Mouse (Mus musculus) heart, embryonic 12.5 days (tissue): ENCODE results near the gene Klhl23. TPM values are rescaled to one million over a fixed set of nuclear protein-coding genes. Genes with fewer than 3 reads are reported as not detected.
"Not testable (repeated sequence)": the region's sequence is repeated elsewhere in the genome, so short reads cannot be mapped to it uniquely, and the experiment has no call there.

Experiments
- ATAC-seq: fragments of 200-750 bp; cut with Nextera tagmentation; 2 replicates; pipeline ENCODE4 v1.8.0; 2017; ENCODE audit warnings: moderate TSS enrichment, moderate library complexity; ENCODE audit not compliant: insufficient number of reproducible peaks, low FRiP score
- H3K27ac ChIP-seq: fragments of 300-500 bp; sonication (generic); 2 replicates; pipeline ENCODE4 v1.5.1; 2016; ENCODE audit warnings: mild to moderate bottlenecking, moderate library complexity; ENCODE audit not compliant: poor library complexity, severe bottlenecking
- H3K27me3 ChIP-seq: fragments of 300-500 bp; sonication (generic); replicated peaks from 2 replicates; pipeline ENCODE4 v1.6.1; 2016; ENCODE audit warnings: mild to moderate bottlenecking, moderate library complexity
- H3K36me3 ChIP-seq: fragments of 300-500 bp; sonication (generic); 2 replicates; pipeline ENCODE4 v1.6.1; 2016; ENCODE audit warnings: mild to moderate bottlenecking, moderate library complexity
- H3K4me1 ChIP-seq: fragments of 300-500 bp; sonication (generic); replicated peaks from 2 replicates; pipeline ENCODE4 v1.6.1; 2016; ENCODE audit warnings: mild to moderate bottlenecking
- H3K4me2 ChIP-seq: fragments of 300-500 bp; sonication (generic); 2 replicates; pipeline ENCODE4 v1.6.1; 2016; ENCODE audit warnings: mild to moderate bottlenecking, moderate library complexity
- H3K4me3 ChIP-seq: fragments of 300-500 bp; sonication (generic); 2 replicates; pipeline ENCODE4 v1.5.1; 2016; ENCODE audit warnings: mild to moderate bottlenecking
- H3K9ac ChIP-seq: fragments of 300-500 bp; sonication (generic); 2 replicates; pipeline ENCODE4 v1.6.1; 2016; ENCODE audit warnings: mild to moderate bottlenecking, moderate library complexity
- H3K9me3 ChIP-seq: fragments of 300-500 bp; sonication (generic); replicated peaks from 2 replicates; pipeline ENCODE4 v1.6.1; 2016; ENCODE audit warnings: mild to moderate bottlenecking, moderate library complexity
- WGBS: fragments of 180-500 bp; shearing (Covaris S2); methylation state at CpG from one replicate; pipeline ENCODE4 v1.1.7; 2016; 5-methylcytosine and 5-hydroxymethylcytosine counted together
- polyA plus RNA-seq: library from polyadenylated mRNA; unstranded; fragments of >200 nt; fragmentation: Nextera tagmentation; extraction: Ambion mirVana; gene quantifications from 2 replicates; pipeline ENCODE4 v1.2.1, GENCODE M21; 2016

Gene Klhl23
- polyA plus RNA-seq = 58.9 and 64.1 TPM in 2 replicates

DNA sequence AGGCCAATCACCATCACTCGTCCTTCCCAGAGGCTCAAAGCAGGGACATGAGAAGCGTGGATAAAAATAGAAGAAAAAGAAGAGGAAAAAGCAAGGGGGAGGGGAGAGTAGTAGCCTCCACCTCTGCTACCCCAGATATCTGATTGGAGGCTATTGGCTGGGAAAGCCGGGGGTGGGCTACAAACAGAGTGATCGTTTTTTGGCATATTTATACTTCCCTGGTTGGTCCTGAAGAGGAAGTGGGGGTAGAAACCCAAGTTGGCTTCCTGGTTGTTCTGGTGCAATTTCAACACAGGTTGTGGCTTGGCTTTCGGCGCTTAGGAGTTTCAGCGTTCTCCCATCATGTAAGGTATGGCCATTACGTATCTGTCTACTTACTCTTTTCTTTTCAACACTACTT is at the start of gene Klhl23:
Gene Klhl23 (plus strand): TSS at position 234 of the 400 bp plus-strand sequence.
- Histone ChIP-seq H3K36me3 (peaks cover 20% of the 10 kb centered on the region), H3K9me3 (no peaks in the 10 kb centered on the region), H3K27ac (peak within 1 kb of the TSS; percentile 98), H3K27me3 (no peaks in the 10 kb centered on the region), H3K9ac (peak within 1 kb of the TSS; percentile 89), H3K4me1 (peaks cover 27% of the 10 kb centered on the region), H3K4me2 (peak within 1 kb of the TSS; percentile 71), H3K4me3 (peak within 1 kb of the TSS; percentile 91)
- WGBS = 3% methylated on average over 8 of the region's 8 CpGs
- peak; percentile 25; the same call in 1 of the 2 replicates for ATAC-seq

DNA sequence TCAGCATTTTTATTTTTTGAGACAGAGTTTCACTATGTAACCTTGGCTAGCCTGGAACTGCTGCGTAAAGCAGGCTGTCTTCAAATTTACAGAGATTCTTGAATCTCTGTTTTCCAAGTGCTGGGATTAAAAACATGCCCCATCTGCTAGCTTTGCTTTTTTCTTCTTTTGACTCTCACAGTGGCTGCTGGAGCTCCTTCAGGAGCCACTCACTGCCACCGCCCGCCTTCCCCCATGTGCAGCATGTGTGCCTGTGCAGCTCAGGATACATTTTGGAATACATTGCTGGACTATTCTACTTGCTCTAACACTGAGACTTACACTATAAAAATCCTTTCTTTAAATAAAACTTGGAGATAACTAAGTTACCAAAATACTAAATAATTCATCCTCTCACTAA is 48.4 kb upstream of the Klhl23 start:
- ATAC-seq = no peak
- WGBS = 88% methylated on average over 3 of the region's 3 CpGs

DNA sequence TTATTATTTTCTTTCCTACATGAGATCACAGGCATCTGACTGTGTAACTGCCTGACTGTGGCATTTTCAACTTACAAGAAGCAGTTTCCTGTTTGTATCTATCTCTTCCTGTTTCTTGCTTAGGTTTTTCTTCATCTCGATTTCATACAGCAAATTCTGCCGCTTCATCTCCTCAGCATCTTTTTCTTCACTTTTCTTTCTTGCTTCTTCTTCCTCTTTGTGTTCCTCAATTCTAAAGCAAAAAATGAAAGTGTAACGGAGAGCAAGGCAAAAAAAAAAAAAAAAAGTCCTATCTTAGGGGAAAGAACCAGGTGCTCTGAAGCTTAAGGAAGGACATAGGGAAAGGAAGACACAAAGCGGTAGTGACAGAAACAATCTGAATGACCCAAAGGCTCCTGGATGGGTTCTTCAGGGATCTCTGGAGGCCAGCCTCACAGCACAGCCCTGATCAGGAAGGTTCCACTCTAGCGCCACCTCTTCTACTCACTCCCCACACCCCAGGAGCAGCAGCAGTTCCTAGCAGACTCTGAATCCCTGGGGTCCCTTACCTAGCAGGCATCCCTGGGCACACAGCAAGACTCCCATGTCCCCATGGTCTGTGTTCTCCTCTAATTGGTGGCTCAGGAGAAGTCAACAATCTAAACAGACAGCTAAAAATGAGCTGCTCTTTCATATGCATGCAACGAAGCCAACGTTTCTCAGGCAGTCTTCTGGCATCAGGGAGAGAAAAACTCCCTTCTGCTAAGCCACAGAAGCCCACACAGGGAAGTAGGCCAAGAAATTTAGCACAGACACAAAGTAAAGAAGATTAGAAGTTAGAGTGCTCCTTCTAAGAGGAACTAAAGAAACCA is 43.5 kb upstream of the Klhl23 start:
- 68% methylated on average over 7 of the region's 7 CpGs for WGBS

More for the DNA sequence above, 48.4 kb upstream of the Klhl23 start:
- Histone ChIP-seq H3K27me3 (no peaks in the 10 kb centered on the region), H3K36me3 (peaks cover 7% of the 10 kb centered on the region; the same call in 1 of the 2 replicates), H3K4me2 (no peak overlapping the region), H3K9ac (no peak overlapping the region), H3K27ac (no peak overlapping the region), H3K4me1 (no peaks in the 10 kb centered on the region), H3K9me3 (no peaks in the 10 kb centered on the region), H3K4me3 (no peak overlapping the region)

DNA sequence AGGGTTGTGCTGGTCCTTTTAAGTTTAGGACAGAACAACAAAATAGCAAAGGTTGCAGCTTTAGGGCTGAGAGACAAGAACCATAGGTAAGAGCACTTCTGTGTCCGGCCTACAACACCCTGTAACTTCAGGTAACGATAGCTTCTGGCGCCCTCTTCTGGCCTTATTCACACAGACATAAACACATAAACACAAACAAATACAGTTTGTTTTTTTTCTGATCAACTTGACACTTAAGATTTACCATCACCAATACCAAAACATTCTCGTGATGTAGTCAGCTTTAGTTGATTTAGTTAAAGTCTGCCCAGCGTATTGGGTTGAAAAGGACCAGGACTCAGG is 42.9 kb upstream of the Klhl23 start:
- H3K4me1 ChIP-seq = no peaks in the 10 kb centered on the region
- ATAC-seq = no peak
- WGBS = 44% methylated on average over 5 of the region's 5 CpGs
- no peak overlapping the region for H3K4me3 ChIP-seq
- H3K36me3 ChIP-seq = peaks cover 11% of the 10 kb centered on the region; the same call in 1 of the 2 replicates
- H3K9ac ChIP-seq = no peak overlapping the region
- no peaks in the 10 kb centered on the region for H3K9me3 ChIP-seq
- no peaks in the 10 kb centered on the region for H3K27me3 ChIP-seq
- no peak overlapping the region for H3K27ac ChIP-seq
- H3K4me2 ChIP-seq = no peak overlapping the region

More for the DNA sequence above, 43.5 kb upstream of the Klhl23 start:
- Histone ChIP-seq H3K27me3 (no peaks in the 10 kb centered on the region), H3K4me3 (no peak overlapping the region), H3K4me1 (no peaks in the 10 kb centered on the region), H3K27ac (no peak overlapping the region), H3K9me3 (no peaks in the 10 kb centered on the region), H3K4me2 (no peak overlapping the region), H3K9ac (no peak overlapping the region), H3K36me3 (peaks cover 12% of the 10 kb centered on the region; the same call in 1 of the 2 replicates)
- ATAC-seq = no peak

- Histone ChIP-seq H3K27me3 (no peaks in the 10 kb centered on the region), H3K4me3 (peak overlapping the region; percentile 85), H3K9me3 (no peaks in the 10 kb centered on the region), H3K9ac (peak overlapping the region; percentile 85), H3K36me3 (peaks cover 19% of the 10 kb centered on the region), H3K4me1 (peaks cover 6% of the 10 kb centered on the region; the same call in 1 of the 2 replicates), H3K4me2 (peak overlapping the region; percentile 96), H3K27ac (no peak overlapping the region)
- WGBS = 30% methylated on average over 9 of the region's 9 CpGs
- ATAC-seq = no peak
These were observed 32.8 kb upstream of the Klhl23 start for GRCm38 (mm10) chr2:69788974-69789373.

DNA sequence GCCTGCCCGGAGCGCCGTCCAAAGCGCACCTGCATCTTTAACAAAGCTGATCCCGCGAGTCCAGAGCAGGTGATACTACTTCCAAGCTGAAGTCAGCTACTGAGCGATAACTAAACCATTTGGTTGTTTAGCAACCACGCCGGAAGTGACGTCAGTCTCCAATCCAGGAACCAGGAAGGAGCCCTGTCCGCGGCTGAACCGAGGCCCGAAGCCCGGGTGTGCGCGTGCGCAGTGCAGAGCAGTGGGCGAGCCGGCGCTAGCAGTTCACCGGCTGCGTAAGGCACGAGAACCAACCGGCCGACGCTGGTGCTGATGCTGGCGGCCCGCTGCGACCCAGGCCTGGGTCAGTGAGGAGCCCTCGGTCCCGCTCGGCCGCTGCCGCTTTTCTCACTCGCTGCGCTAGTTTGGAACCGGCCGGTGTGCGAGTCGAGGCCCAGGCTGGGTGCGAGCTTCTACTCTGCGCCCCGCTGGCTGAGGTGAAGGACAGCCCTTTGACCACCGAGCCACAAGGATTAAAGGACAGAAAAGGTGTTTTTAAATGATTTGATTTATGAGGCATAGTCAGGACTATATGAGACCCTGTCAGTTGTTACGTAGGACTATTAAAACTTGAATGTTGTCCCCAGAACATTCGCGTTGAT is 32.2 kb upstream of the Klhl23 start, which contains the start of the genes Ccdc173 and Phospho2:
Gene Ccdc173 (minus strand): TSS at position 147 of the 641 bp plus-strand sequence.
Gene Phospho2 (plus strand): TSS at position 195 of the 641 bp plus-strand sequence.
- peak within 1 kb of the TSS; percentile 85 for H3K9ac ChIP-seq
- H3K4me3 ChIP-seq = peak within 1 kb of the TSS; percentile 85
- WGBS = 2% methylated on average over 48 of the region's 48 CpGs
- ATAC-seq = peak; percentile 96
- no peaks in the 10 kb centered on the region for H3K9me3 ChIP-seq
- peaks cover 6% of the 10 kb centered on the region; the same call in 1 of the 2 replicates for H3K4me1 ChIP-seq
- peak within 1 kb of the TSS; percentile 96 for H3K4me2 ChIP-seq
- H3K27ac ChIP-seq = peak within 1 kb of the TSS; percentile 82
- H3K27me3 ChIP-seq = no peaks in the 10 kb centered on the region
- H3K36me3 ChIP-seq = peaks cover 23% of the 10 kb centered on the region

- Histone ChIP-seq H3K27ac (no peak overlapping the region), H3K4me2 (peak overlapping the region; percentile 96), H3K4me1 (peaks cover 6% of the 10 kb centered on the region; the same call in 1 of the 2 replicates), H3K4me3 (peak overlapping the region; percentile 85), H3K36me3 (peaks cover 25% of the 10 kb centered on the region), H3K9me3 (no peaks in the 10 kb centered on the region), H3K27me3 (no peaks in the 10 kb centered on the region), H3K9ac (0 out of 2 replicates have a peak overlapping the region, but pooled peaks have one; percentile 85)
- WGBS = 3% methylated on average over 10 of the region's 10 CpGs
- no peak for ATAC-seq
These were observed 31.5 kb upstream of the Klhl23 start for GRCm38 (mm10) chr2:69790285-69790684.

DNA sequence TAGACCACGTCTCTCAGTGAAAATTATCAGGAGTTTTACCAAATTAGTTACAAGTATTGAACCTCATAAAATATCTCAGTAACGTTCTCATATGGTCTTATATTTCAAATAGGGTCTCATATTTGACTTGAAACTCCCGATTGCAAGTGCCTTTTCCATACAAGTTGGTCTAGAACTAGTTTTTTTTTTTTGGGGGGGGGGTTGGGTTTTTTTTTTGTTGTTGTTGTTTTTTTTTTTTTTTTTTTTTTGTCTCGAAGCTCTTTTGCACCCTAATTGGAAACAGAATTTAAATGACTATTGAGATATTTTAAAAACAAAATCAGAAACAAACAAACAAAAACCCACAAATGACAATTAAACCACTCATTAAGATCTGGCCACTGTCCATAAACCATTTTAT is 31.0 kb upstream of the Klhl23 start:
- 65% methylated on average over 4 of the region's 4 CpGs for WGBS
- Histone ChIP-seq H3K27me3 (no peaks in the 10 kb centered on the region), H3K36me3 (peaks cover 30% of the 10 kb centered on the region), H3K27ac (no peak overlapping the region), H3K4me2 (peak overlapping the region; percentile 96; the same call in 1 of the 2 replicates), H3K9me3 (no peaks in the 10 kb centered on the region), H3K4me3 (peak overlapping the region; percentile 85; the same call in 1 of the 2 replicates), H3K4me1 (peaks cover 6% of the 10 kb centered on the region; the same call in 1 of the 2 replicates), H3K9ac (no peak overlapping the region)
- no peak for ATAC-seq

DNA sequence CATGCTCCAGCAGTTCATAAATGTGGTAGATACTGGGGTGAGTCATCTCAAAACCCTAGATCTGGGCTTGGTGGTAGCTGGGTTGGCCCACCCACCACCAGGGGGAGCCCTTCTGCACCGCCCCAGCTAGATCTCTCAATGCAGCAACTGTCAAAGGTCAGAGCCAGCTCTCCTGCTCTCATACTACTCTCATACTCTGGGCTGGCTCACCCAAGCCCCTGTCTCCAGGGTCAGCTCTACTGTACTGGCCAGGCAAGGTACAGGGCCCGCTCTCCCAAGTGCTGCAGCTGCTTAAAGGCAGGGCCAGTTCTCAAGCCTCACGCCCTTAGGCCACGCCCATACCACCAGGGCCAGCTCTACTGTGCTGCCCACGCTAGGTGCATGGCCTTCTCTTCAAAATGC is 18.8 kb upstream of the Klhl23 start:
- 0 out of 2 replicates have a peak overlapping the region, but pooled peaks have one; percentile 12 for H3K4me3 ChIP-seq

GRCm38 (mm10) chr2:69803756-69804155 is 18.0 kb upstream of the Klhl23 start:
- peaks cover 4% of the 10 kb centered on the region; the same call in 1 of the 2 replicates for H3K4me1 ChIP-seq
- H3K9me3 ChIP-seq = no peaks in the 10 kb centered on the region
- H3K4me2 ChIP-seq = peak overlapping the region; percentile 41; the same call in 1 of the 2 replicates
- ATAC-seq = no peak
- H3K27me3 ChIP-seq = no peaks in the 10 kb centered on the region
- no peak overlapping the region for H3K27ac ChIP-seq
- H3K9ac ChIP-seq = no peak overlapping the region
- H3K36me3 ChIP-seq = no peaks in the 10 kb centered on the region
- 54% methylated on average over 8 of the region's 8 CpGs for WGBS
- H3K4me3 ChIP-seq = no peak overlapping the region

More for the DNA sequence above, 18.8 kb upstream of the Klhl23 start:
- no peaks in the 10 kb centered on the region for H3K27me3 ChIP-seq
- no peak overlapping the region for H3K9ac ChIP-seq
- peak; percentile 75 for ATAC-seq
- H3K4me2 ChIP-seq = peak overlapping the region; percentile 41
- no peaks in the 10 kb centered on the region for H3K9me3 ChIP-seq
- H3K4me1 ChIP-seq = peaks cover 4% of the 10 kb centered on the region; the same call in 1 of the 2 replicates
- WGBS = 47% methylated on average over 5 of the region's 5 CpGs
- no peak overlapping the region for H3K27ac ChIP-seq
- H3K36me3 ChIP-seq = peaks cover 1% of the 10 kb centered on the region

- H3K36me3 ChIP-seq, H3K9ac ChIP-seq, H3K27me3 ChIP-seq, ATAC-seq, H3K9me3 ChIP-seq, H3K4me1 ChIP-seq, H3K4me2 ChIP-seq, H3K4me3 ChIP-seq, H3K27ac ChIP-seq: not testable (repeated sequence)
- 75% methylated on average over 9 of the region's 9 CpGs for WGBS
These were observed 17.1 kb upstream of the Klhl23 start for GRCm38 (mm10) chr2:69804663-69805062.
